Mouse (Mus musculus): ENCODE measurements around the gene Fam19a3. TPM values are rescaled to one million over a fixed set of nuclear protein-coding genes. Genes with fewer than 3 reads are reported as not detected.

Gene Fam19a3
- polyA plus RNA-seq, 1 experiment from 2014 or later: 0.46 TPM

GRCm38 (mm10) chr3:104789822-104790221 is 8.2 kb upstream of the Fam19a3 start:
- WGBS: 36% methylated on average over 13 of the region's 13 CpGs

DNA sequence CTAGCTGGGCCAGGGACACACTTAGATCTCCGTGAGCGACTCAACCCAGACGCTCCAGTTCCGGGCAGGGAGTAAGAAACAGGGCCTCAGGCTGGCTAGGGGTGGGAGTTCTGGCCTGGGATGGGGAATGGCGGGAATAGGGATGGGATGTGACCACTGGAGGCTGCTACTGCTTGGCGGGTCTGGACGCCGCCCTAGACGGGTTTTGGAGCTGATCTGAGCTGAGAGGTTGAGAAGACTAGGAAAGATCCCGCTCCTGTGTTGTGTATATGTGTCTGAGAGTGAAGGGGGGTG is 7.6 kb upstream of the Fam19a3 start:
- no peak for DNase-seq (ENCODE audit: low spot score)
- H3K4me1 ChIP-seq (replicated peaks): peaks cover 56% of the 10 kb centered on the region
- WGBS: 2% methylated on average over 10 of the region's 10 CpGs
- H3K27me3 ChIP-seq (ENCODE audit: insufficient read depth, poor library complexity, severe bottlenecking): peaks cover 53% of the 10 kb centered on the region
- no peaks in the 10 kb centered on the region for H3K9me3 ChIP-seq
- H3K27ac ChIP-seq: peak overlapping the region; percentile 89
- peak overlapping the region; percentile 70 for H3K4me3 ChIP-seq
- H3K36me3 ChIP-seq: peaks cover 20% of the 10 kb centered on the region

More at GRCm38 (mm10) chr3:104789822-104790221, 8.2 kb upstream of the Fam19a3 start:
- Histone ChIP-seq H3K27me3 (ENCODE audit: insufficient read depth, poor library complexity, severe bottlenecking) (peaks cover 47% of the 10 kb centered on the region), H3K9me3 (no peaks in the 10 kb centered on the region), H3K4me3 (peak overlapping the region; percentile 70), H3K4me1 (replicated peaks) (peaks cover 61% of the 10 kb centered on the region), H3K36me3 (peaks cover 20% of the 10 kb centered on the region), H3K27ac (peak overlapping the region; percentile 89)
- DNase-seq (ENCODE audit: low spot score): no peak

GRCm38 (mm10) chr3:104788561-104789311 is 7.1 kb upstream of the Fam19a3 start:
- Histone ChIP-seq H3K36me3 (peaks cover 16% of the 10 kb centered on the region), H3K4me1 (replicated peaks) (peaks cover 51% of the 10 kb centered on the region), H3K27ac (peak overlapping the region; percentile 89), H3K9me3 (no peaks in the 10 kb centered on the region), H3K27me3 (ENCODE audit: insufficient read depth, poor library complexity, severe bottlenecking) (peaks cover 58% of the 10 kb centered on the region), H3K4me3 (peak overlapping the region; percentile 70)
- DNase-seq (ENCODE audit: low spot score): peak; percentile 87
- WGBS: under 1% methylated on average over 52 of the region's 52 CpGs

DNA sequence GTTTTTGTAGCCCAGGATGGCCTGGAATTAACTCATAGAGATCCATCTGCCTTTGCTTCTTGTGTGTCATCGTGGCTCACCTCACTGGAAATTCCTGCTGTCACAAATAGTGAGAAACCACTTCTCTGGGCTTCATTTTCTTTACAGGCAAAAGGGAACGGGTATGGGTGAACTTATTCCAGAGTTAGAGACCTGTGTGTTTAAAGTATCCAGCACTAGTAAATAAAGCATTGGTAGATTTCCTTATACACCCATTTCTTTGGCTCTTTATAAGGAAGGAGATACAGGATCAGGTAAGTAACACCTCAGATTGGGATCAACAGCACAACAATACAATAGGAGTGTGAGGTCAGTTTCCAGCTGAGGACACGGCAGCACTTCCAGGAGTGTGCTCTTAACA is 6.4 kb upstream of the Fam19a3 start, which contains the start of gene Rhoc:
TSS of gene Rhoc (plus strand) at position 301 of the 400 bp plus-strand sequence.
- H3K4me3 ChIP-seq: peak within 1 kb of the TSS; percentile 70
- H3K27ac ChIP-seq: peak within 1 kb of the TSS; percentile 89
- peaks cover 65% of the 10 kb centered on the region for H3K27me3 ChIP-seq (ENCODE audit: insufficient read depth, poor library complexity, severe bottlenecking)
- 37% methylated on average over 3 of the region's 3 CpGs for WGBS
- H3K4me1 ChIP-seq (replicated peaks): peaks cover 45% of the 10 kb centered on the region
- H3K9me3 ChIP-seq: no peaks in the 10 kb centered on the region
- H3K36me3 ChIP-seq: peaks cover 10% of the 10 kb centered on the region
- DNase-seq (ENCODE audit: low spot score): no peak

DNA sequence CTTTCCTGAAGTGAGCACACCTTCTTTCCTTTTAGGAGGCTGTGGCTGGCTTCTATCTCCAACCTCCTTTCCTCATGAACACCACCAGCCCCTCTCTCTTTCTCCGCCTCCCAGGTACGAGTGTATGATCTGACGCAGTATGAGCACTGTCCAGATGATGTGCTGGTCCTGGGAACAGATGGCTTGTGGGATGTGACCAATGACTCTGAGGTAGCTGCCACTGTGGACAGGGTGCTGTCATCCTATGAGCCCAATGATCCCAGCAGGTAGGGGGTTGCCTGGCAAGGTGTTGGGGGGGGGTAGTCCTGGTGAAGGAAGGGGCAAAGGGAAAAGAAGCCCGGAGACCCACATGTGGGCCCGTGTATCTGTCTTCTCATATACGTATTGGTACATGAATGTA is 3.6 kb upstream of the Fam19a3 start:
- no peaks in the 10 kb centered on the region for H3K36me3 ChIP-seq
- no peak overlapping the region for H3K27ac ChIP-seq
- peaks cover 90% of the 10 kb centered on the region for H3K27me3 ChIP-seq (ENCODE audit: insufficient read depth, poor library complexity, severe bottlenecking)
- no peak for DNase-seq (ENCODE audit: low spot score)
- H3K4me1 ChIP-seq (replicated peaks): peaks cover 38% of the 10 kb centered on the region
- H3K9me3 ChIP-seq: no peaks in the 10 kb centered on the region
- WGBS: 91% methylated on average over 6 of the region's 6 CpGs
- H3K4me3 ChIP-seq: no peak overlapping the region

GRCm38 (mm10) chr3:104783971-104784500 is 2.4 kb upstream of the Fam19a3 start:
- 41% methylated on average over 14 of the region's 14 CpGs for WGBS
- no peak for DNase-seq (ENCODE audit: low spot score)
- Histone ChIP-seq H3K27ac (no peak overlapping the region), H3K27me3 (ENCODE audit: insufficient read depth, poor library complexity, severe bottlenecking) (peaks cover 92% of the 10 kb centered on the region), H3K4me1 (replicated peaks) (peaks cover 25% of the 10 kb centered on the region), H3K9me3 (no peaks in the 10 kb centered on the region), H3K36me3 (no peaks in the 10 kb centered on the region), H3K4me3 (no peak overlapping the region)

GRCm38 (mm10) chr3:104782061-104782681 is 531 bp upstream of the Fam19a3 start:
- H3K4me1 ChIP-seq (replicated peaks): peaks cover 20% of the 10 kb centered on the region
- H3K27ac ChIP-seq: no peak overlapping the region
- H3K9me3 ChIP-seq: no peaks in the 10 kb centered on the region
- 18% methylated on average over 12 of the region's 12 CpGs for WGBS
- no peak for DNase-seq (ENCODE audit: low spot score)
- no peaks in the 10 kb centered on the region for H3K36me3 ChIP-seq
- H3K4me3 ChIP-seq: peak overlapping the region; percentile 61
- H3K27me3 ChIP-seq (ENCODE audit: insufficient read depth, poor library complexity, severe bottlenecking): peaks cover 100% of the 10 kb centered on the region

DNA sequence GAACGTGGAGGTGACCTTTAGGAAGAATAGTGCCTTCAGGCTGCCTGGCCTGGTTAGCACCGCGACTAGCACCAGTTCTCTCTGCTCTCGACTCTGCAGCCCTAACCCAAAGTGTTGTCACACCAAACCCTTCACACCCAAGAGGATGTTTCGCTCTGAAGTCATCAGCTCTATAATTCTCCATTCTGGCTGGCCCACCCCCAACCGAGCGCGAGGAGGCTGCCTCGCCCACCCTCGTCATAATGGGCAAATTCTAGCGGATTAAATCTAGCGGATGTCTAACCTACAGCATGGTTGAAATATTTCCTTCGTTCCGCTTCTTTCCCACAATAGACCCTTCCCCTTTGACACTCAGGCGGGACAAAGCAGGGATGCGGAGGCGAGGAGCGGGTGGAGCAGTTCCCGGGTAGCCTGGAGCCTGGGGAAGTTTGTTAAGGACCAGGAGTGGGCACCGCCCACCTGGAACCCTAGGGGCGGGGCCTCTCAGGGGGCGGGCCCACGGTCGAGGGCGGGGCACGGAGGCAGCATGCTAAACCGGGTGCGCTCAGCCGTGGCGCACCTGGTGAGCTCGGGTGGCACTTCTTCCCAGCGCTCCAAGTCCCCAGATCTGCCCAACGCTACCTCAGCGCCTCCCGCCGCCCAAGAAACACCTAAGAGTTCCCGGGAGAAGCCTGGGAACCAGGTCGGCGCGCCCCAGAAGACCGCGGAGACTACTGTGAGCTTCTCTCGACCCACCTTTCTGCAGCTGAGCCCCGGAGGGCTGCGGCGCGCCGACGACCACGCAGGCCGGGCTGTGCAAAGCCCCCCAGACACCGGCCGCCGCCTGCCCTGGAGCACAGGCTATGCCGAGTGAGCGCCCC is 849 bp downstream of the Fam19a3 start, which contains the start of gene Ppm1j:
TSS of gene Ppm1j (plus strand) at position 496 of the 860 bp plus-strand sequence.
- DNase-seq (ENCODE audit: low spot score): peak; percentile 59
- under 1% methylated on average over 56 of the region's 56 CpGs for WGBS
- Histone ChIP-seq H3K9me3 (no peaks in the 10 kb centered on the region), H3K36me3 (no peaks in the 10 kb centered on the region), H3K4me1 (replicated peaks) (peaks cover 32% of the 10 kb centered on the region), H3K4me3 (peak within 1 kb of the TSS; percentile 61), H3K27ac (peak within 1 kb of the TSS; percentile 23; the same call in 1 of the 2 replicates), H3K27me3 (ENCODE audit: insufficient read depth, poor library complexity, severe bottlenecking) (peaks cover 100% of the 10 kb centered on the region)

DNA sequence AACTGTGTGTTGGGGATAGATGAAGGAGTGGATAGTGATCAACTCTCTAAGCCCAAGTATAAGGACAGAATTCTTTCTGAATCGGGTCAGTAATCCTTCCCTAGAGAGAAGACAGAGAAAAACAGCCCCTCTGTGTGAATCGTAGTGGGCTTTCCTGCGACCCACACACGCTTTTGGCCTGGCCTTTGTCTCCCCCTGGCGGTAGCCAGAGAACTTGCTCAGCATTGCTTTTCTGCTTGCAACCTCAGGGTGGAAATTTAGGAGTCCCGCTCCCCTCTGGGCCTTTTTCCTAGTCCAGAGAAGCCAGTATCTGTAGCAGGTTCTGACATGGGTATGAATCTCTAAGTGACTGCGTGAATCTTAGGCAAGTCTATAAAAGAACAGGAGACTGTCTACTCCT is 1.7 kb downstream of the Fam19a3 start:
- Histone ChIP-seq H3K27ac (no peak overlapping the region), H3K4me1 (replicated peaks) (peaks cover 33% of the 10 kb centered on the region), H3K27me3 (ENCODE audit: insufficient read depth, poor library complexity, severe bottlenecking) (peaks cover 98% of the 10 kb centered on the region), H3K9me3 (no peaks in the 10 kb centered on the region), H3K36me3 (no peaks in the 10 kb centered on the region), H3K4me3 (no peak overlapping the region)
- peak; percentile 82 for DNase-seq (ENCODE audit: low spot score)
- WGBS: 3% methylated on average over 7 of the region's 7 CpGs

DNA sequence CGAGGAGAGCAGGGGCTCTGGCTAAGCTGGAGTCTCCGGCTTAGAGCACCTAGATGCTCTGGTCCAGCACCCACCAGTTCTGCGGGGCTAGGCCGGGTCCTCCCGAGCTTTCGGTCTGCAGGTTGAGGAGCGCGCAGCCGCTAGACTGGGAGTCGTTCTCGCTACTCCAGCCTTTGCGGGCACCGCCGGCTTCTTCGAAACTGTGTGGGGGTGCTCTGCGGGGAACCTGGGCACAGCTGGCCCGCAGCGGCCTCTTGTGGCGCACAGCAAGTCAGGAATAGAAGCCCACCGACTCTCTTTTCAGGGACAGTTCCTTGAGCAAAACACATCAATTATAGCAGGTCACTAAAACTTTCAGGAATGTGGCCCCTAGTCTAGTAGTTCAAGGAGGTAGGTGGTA is 4.3 kb downstream of the Fam19a3 start:
- peaks cover 98% of the 10 kb centered on the region for H3K27me3 ChIP-seq (ENCODE audit: insufficient read depth, poor library complexity, severe bottlenecking)
- peak overlapping the region; percentile 47 for H3K4me3 ChIP-seq
- no peaks in the 10 kb centered on the region for H3K36me3 ChIP-seq
- H3K27ac ChIP-seq: no peak overlapping the region
- no peaks in the 10 kb centered on the region for H3K9me3 ChIP-seq
- peak; percentile 66 for DNase-seq (ENCODE audit: low spot score)
- peaks cover 36% of the 10 kb centered on the region for H3K4me1 ChIP-seq (replicated peaks)
- 1% methylated on average over 20 of the region's 20 CpGs for WGBS

DNA sequence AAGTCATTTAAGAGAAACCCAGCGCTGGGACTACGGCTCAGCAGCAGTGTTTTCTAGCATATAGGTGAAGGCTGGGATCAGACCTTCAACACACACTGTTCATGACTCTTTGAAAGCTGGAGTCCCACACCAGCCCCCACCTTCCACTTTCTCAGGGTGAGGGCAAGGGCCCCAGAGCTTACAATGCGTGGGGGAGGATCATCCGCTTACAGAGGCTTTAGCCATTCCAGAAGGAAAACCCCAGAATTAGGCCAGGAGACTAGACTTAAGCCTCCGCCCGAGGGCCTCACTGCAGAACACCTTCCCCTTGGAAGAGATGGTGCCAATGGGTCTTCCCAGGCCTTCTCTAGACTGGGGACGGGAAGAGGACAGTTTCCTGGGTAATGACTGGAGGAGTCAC is 8.3 kb downstream of the Fam19a3 start:
- Histone ChIP-seq H3K27me3 (ENCODE audit: insufficient read depth, poor library complexity, severe bottlenecking) (peaks cover 94% of the 10 kb centered on the region), H3K4me1 (replicated peaks) (peaks cover 29% of the 10 kb centered on the region)
- WGBS: 79% methylated on average over 7 of the region's 7 CpGs

DNA sequence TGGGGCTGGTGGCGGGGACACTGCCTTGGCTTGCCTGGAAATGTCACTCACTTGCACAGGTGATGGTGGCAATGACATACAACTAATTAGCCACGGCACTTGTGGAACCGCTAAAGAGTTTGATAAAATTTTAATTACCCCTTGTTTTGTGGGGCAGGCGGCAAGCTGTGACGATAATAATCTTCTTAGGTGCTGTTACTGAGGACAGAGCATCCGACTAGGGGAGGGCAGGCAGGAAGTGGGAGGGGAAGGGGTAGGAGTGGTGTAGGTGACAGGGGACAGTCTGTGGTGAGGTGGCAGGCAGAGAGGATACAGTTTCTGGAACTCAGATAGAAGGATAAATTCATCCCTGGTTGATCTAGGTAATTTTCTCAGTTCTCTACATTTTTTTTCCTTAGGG is 10.2 kb downstream of the Fam19a3 start:
- WGBS: 66% methylated on average over 6 of the region's 6 CpGs

More for the DNA sequence above, 8.3 kb downstream of the Fam19a3 start:
- Histone ChIP-seq H3K9me3 (no peaks in the 10 kb centered on the region), H3K27ac (no peak overlapping the region), H3K36me3 (no peaks in the 10 kb centered on the region), H3K4me3 (no peak overlapping the region)
- no peak for DNase-seq (ENCODE audit: low spot score)

More for the DNA sequence above, 10.2 kb downstream of the Fam19a3 start:
- Histone ChIP-seq H3K4me3 (no peak overlapping the region), H3K27ac (no peak overlapping the region), H3K36me3 (no peaks in the 10 kb centered on the region), H3K9me3 (no peaks in the 10 kb centered on the region), H3K27me3 (ENCODE audit: insufficient read depth, poor library complexity, severe bottlenecking) (peaks cover 89% of the 10 kb centered on the region), H3K4me1 (replicated peaks) (peaks cover 20% of the 10 kb centered on the region)
- DNase-seq (ENCODE audit: low spot score): no peak

Measured in hindbrain, embryonic 10.5 days (tissue).